Mouse (Mus musculus) midbrain, embryonic 12.5 days (tissue): Measurements from ENCODE around the gene Scube1. TPM values are rescaled to one million over a fixed set of nuclear protein-coding genes. Genes with fewer than 3 reads are reported as not detected.

Experiments used
- ATAC-seq: fragments of 200-750 bp; cut with Nextera tagmentation; 2 replicates; pipeline ENCODE4 v1.8.0; 2017; ENCODE audit warnings: low read depth, moderate TSS enrichment, moderate library complexity; ENCODE audit not compliant: low FRiP score
- H3K27ac ChIP-seq: fragments of 300-500 bp; sonication (generic); replicated peaks from 2 replicates; pipeline ENCODE4 v1.5.1; 2016; ENCODE audit warnings: mild to moderate bottlenecking
- H3K27me3 ChIP-seq: fragments of 300-500 bp; sonication (generic); 2 replicates; pipeline ENCODE4 v1.6.1; 2016; ENCODE audit warnings: mild to moderate bottlenecking
- H3K36me3 ChIP-seq: fragments of 300-500 bp; sonication (generic); 2 replicates; pipeline ENCODE4 v1.6.1; 2016
- H3K4me1 ChIP-seq: fragments of 300-500 bp; sonication (generic); 2 replicates; pipeline ENCODE4 v1.6.1; 2016
- H3K4me2 ChIP-seq: fragments of 300-500 bp; sonication (generic); replicated peaks from 2 replicates; pipeline ENCODE4 v1.6.1; 2016; ENCODE audit warnings: mild to moderate bottlenecking, moderate library complexity
- H3K4me3 ChIP-seq: fragments of 300-500 bp; sonication (generic); 2 replicates; pipeline ENCODE4 v1.5.1; 2016; ENCODE audit warnings: mild to moderate bottlenecking
- H3K9ac ChIP-seq: fragments of 300-500 bp; sonication (generic); replicated peaks from 2 replicates; pipeline ENCODE4 v1.6.1; 2016; ENCODE audit warnings: mild to moderate bottlenecking, moderate library complexity
- H3K9me3 ChIP-seq: fragments of 300-500 bp; sonication (generic); 2 replicates; pipeline ENCODE4 v1.6.1; 2016; ENCODE audit warnings: mild to moderate bottlenecking
- WGBS: fragments of 180-500 bp; shearing (Covaris S2); methylation state at CpG from one replicate; pipeline ENCODE4 v1.1.7; 2016; 5-methylcytosine and 5-hydroxymethylcytosine counted together
- polyA plus RNA-seq: library from polyadenylated mRNA; unstranded; fragments of >200 nt; fragmentation: Nextera tagmentation; extraction: Ambion mirVana; gene quantifications from 2 replicates; pipeline ENCODE4 v1.2.1, GENCODE M21; 2016

The Scube1 gene
- polyA plus RNA-seq, 1 experiment from 2014 or later: 30.1 TPM

GRCm38 (mm10) chr15:83706528-83707199, 18.2 kb downstream of the Scube1 start:
- peaks cover 12% of the 10 kb centered on the region for H3K36me3 ChIP-seq
- H3K4me1 ChIP-seq: peaks cover 31% of the 10 kb centered on the region
- H3K9ac ChIP-seq: no peak overlapping the region
- peaks cover 66% of the 10 kb centered on the region for H3K27me3 ChIP-seq
- no peak overlapping the region for H3K4me3 ChIP-seq
- H3K9me3 ChIP-seq: no peaks in the 10 kb centered on the region
- no peak overlapping the region for H3K4me2 ChIP-seq
- 41% methylated on average over 9 of the region's 10 CpGs for WGBS
- no peak for ATAC-seq
- H3K27ac ChIP-seq: no peak overlapping the region

GRCm38 (mm10) chr15:83700593-83700923, 24.3 kb downstream of the Scube1 start:
- WGBS: 19% methylated on average over 13 of the region's 13 CpGs
- Histone ChIP-seq H3K4me1 (peaks cover 44% of the 10 kb centered on the region), H3K9ac (no peak overlapping the region), H3K36me3 (peaks cover 12% of the 10 kb centered on the region), H3K27ac (no peak overlapping the region), H3K4me2 (no peak overlapping the region), H3K27me3 (peaks cover 52% of the 10 kb centered on the region), H3K4me3 (no peak overlapping the region), H3K9me3 (no peaks in the 10 kb centered on the region)
- no peak for ATAC-seq

GRCm38 (mm10) chr15:83699834-83700592, 24.8 kb downstream of the Scube1 start:
- peaks cover 47% of the 10 kb centered on the region for H3K27me3 ChIP-seq
- ATAC-seq: peak; percentile 55; the same call in 1 of the 2 replicates
- H3K4me2 ChIP-seq: no peak overlapping the region
- no peak overlapping the region for H3K9ac ChIP-seq
- no peaks in the 10 kb centered on the region for H3K9me3 ChIP-seq
- WGBS: 9% methylated on average over 11 of the region's 11 CpGs
- peaks cover 12% of the 10 kb centered on the region for H3K36me3 ChIP-seq
- peak overlapping the region; percentile 39 for H3K27ac ChIP-seq
- no peak overlapping the region for H3K4me3 ChIP-seq
- H3K4me1 ChIP-seq: peaks cover 44% of the 10 kb centered on the region

DNA sequence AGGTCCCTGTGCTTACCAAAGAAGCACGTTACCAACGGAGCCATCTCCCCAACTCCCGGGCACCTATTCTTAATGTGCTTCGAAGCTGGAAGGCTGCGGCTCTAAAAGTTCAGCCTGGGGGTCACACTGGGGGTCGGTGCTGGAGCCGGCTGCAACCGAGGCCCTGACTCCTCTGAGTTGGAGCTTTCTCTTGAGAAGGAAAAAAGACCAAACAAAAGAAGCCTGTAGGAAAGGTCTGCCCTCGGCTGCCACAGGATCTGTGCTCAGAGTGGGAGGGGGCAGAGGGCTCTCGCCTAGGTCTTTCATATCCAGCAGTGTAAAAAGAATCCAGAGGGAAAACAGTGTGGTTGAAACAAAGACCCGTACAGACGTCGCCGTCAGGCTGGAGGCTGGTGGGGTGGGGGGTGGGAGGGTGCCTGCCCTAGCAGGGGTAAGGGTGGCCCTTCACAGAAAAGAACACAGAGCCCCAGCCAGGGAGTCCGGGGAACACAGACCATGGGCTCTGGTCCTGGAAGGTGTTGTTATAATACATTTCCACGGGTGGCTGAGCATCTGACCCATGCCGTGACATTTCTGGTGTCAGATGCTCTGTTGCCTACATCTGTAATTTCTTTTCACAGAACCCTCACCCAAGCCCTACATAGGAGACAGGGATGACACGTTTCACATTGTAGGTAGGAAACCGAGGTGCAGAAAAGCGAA, 25.5 kb downstream of the Scube1 start:
- H3K9me3 ChIP-seq: no peaks in the 10 kb centered on the region
- H3K9ac ChIP-seq: no peak overlapping the region
- no peak overlapping the region for H3K4me3 ChIP-seq
- H3K4me1 ChIP-seq: peaks cover 42% of the 10 kb centered on the region
- ATAC-seq: peak; percentile 2; the same call in 1 of the 2 replicates
- WGBS: 8% methylated on average over 20 of the region's 20 CpGs
- H3K36me3 ChIP-seq: peaks cover 12% of the 10 kb centered on the region
- peaks cover 43% of the 10 kb centered on the region for H3K27me3 ChIP-seq
- peak overlapping the region; percentile 39 for H3K27ac ChIP-seq
- 0 out of 2 replicates have a peak overlapping the region, but pooled peaks have one; percentile 14 for H3K4me2 ChIP-seq

DNA sequence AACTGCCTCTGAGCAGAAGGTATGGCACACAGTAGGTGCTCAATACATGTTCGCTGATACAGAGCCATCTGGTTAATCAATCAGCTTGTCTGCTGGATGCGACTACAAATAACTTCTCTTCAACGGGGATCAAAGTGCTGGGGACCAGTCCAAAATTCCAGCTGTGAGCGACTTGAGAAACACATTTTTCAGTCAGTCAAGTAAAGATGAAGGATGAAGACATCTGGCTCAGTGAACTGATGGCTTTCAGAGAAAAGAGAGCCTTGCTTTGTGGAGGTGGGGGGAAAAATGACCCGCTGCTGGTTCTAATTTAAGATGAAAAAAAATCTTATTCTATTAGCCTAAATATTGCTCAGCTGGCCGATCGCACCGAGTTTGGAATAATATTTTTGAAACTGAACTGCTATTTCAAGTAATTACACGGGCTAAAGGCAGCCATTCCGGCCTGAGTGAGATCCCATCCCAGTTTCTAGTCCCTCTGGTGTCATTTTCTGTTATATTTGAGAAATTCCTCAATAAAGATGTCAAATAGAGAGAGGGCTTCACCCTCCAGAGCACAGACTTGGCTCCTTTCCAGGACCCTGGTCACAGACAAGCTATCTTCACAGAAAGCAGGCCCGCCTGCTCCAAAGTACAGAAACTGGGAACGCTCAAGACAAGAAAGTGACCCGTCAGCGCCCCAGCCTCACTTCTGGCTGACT, 28.0 kb downstream of the Scube1 start:
- Histone ChIP-seq H3K27me3 (peaks cover 35% of the 10 kb centered on the region), H3K4me2 (no peak overlapping the region), H3K27ac (no peak overlapping the region), H3K9me3 (no peaks in the 10 kb centered on the region), H3K36me3 (0 out of 2 replicates have a peak, but pooled peaks cover 5% of the 10 kb centered on the region), H3K4me1 (peaks cover 45% of the 10 kb centered on the region), H3K4me3 (no peak overlapping the region), H3K9ac (no peak overlapping the region)
- no peak for ATAC-seq
- WGBS: 70% methylated on average over 14 of the region's 14 CpGs

DNA sequence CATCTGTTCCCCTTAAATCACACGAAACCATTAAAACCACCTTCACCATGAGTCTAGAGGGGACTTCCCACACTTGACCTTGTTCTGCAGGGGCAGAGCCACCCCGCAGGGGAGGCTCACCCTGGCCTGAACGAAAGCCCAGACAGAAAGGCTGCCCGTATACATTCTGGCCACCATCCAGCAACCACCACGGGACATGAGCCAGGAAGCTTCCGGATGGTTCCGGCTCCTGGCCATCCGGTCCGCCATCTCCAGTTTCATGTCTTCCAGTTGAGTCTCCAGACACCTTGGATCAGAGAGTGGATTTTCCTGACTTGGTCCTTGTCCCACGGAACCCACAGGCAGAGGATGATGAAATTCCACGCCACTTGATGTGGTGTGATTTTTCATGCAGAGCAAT, 29.7 kb downstream of the Scube1 start:
- Histone ChIP-seq H3K9ac (no peak overlapping the region), H3K4me3 (no peak overlapping the region), H3K4me1 (peaks cover 36% of the 10 kb centered on the region), H3K27me3 (peaks cover 30% of the 10 kb centered on the region; the same call in 1 of the 2 replicates), H3K4me2 (no peak overlapping the region), H3K36me3 (0 out of 2 replicates have a peak, but pooled peaks cover 5% of the 10 kb centered on the region), H3K27ac (no peak overlapping the region), H3K9me3 (no peaks in the 10 kb centered on the region)
- 90% methylated on average over 11 of the region's 11 CpGs for WGBS
- ATAC-seq: no peak

GRCm38 (mm10) chr15:83691901-83692361, 32.9 kb downstream of the Scube1 start:
- H3K9ac ChIP-seq: no peak overlapping the region
- no peak for ATAC-seq
- 0 out of 2 replicates have a peak, but pooled peaks cover 4% of the 10 kb centered on the region for H3K4me1 ChIP-seq
- no peak overlapping the region for H3K27ac ChIP-seq
- H3K36me3 ChIP-seq: peaks cover 19% of the 10 kb centered on the region; the same call in 1 of the 2 replicates
- H3K9me3 ChIP-seq: no peaks in the 10 kb centered on the region
- 60% methylated on average over 8 of the region's 8 CpGs for WGBS
- H3K4me3 ChIP-seq: no peak overlapping the region
- H3K27me3 ChIP-seq: 0 out of 2 replicates have a peak, but pooled peaks cover 13% of the 10 kb centered on the region
- no peak overlapping the region for H3K4me2 ChIP-seq

- Histone ChIP-seq H3K9ac (no peak overlapping the region), H3K27me3 (0 out of 2 replicates have a peak, but pooled peaks cover 6% of the 10 kb centered on the region), H3K9me3 (no peaks in the 10 kb centered on the region), H3K36me3 (peaks cover 19% of the 10 kb centered on the region; the same call in 1 of the 2 replicates), H3K27ac (no peak overlapping the region), H3K4me3 (no peak overlapping the region), H3K4me1 (0 out of 2 replicates have a peak, but pooled peaks cover 4% of the 10 kb centered on the region), H3K4me2 (no peak overlapping the region)
- WGBS: 89% methylated on average over 12 of the region's 12 CpGs
- ATAC-seq: no peak
Observed at GRCm38 (mm10) chr15:83689946-83690345, 34.9 kb downstream of the Scube1 start.

- Histone ChIP-seq H3K27me3 (peaks cover 16% of the 10 kb centered on the region), H3K27ac (no peak overlapping the region), H3K36me3 (peaks cover 14% of the 10 kb centered on the region; the same call in 1 of the 2 replicates), H3K4me2 (no peak overlapping the region), H3K4me3 (no peak overlapping the region), H3K4me1 (peaks cover 5% of the 10 kb centered on the region; the same call in 1 of the 2 replicates), H3K9me3 (no peaks in the 10 kb centered on the region), H3K9ac (no peak overlapping the region)
- WGBS: 59% methylated on average over 9 of the region's 9 CpGs
- ATAC-seq: no peak
Observed at GRCm38 (mm10) chr15:83686601-83687000, 38.2 kb downstream of the Scube1 start.

DNA sequence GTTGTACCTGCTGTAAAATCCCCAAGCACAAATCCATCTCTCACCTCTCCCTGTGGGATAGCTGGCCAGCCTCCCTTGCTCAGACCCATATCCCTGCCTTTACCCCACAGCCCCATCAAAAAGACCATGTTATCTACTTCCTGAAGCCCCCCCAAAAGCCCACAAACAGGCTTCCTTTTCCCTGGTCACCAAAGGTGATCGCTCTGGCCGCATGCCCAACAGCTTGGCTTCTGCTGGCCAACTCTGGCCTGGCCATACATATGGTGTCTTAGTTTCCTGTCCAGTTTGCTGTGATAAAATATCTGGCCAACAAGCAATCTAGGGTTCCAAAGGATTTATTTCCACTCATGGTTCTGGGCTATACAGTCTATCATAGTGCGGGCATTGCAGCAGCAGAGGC, 38.9 kb downstream of the Scube1 start:
- Histone ChIP-seq H3K4me2 (no peak overlapping the region), H3K4me3 (no peak overlapping the region), H3K4me1 (peaks cover 5% of the 10 kb centered on the region; the same call in 1 of the 2 replicates), H3K27ac (no peak overlapping the region), H3K9ac (no peak overlapping the region), H3K27me3 (peaks cover 22% of the 10 kb centered on the region), H3K36me3 (peaks cover 14% of the 10 kb centered on the region; the same call in 1 of the 2 replicates), H3K9me3 (no peaks in the 10 kb centered on the region)
- no peak for ATAC-seq
- WGBS: 98% methylated on average over 3 of the region's 3 CpGs

- Histone ChIP-seq H3K27ac (no peak overlapping the region), H3K36me3 (0 out of 2 replicates have a peak, but pooled peaks cover 5% of the 10 kb centered on the region), H3K9me3 (no peaks in the 10 kb centered on the region), H3K9ac (no peak overlapping the region), H3K4me3 (no peak overlapping the region), H3K4me1 (peaks cover 22% of the 10 kb centered on the region), H3K27me3 (peaks cover 38% of the 10 kb centered on the region), H3K4me2 (no peak overlapping the region)
- no peak for ATAC-seq
- WGBS: 60% methylated on average over 15 of the region's 15 CpGs
Observed at GRCm38 (mm10) chr15:83683051-83683561, 41.7 kb downstream of the Scube1 start.
